Mouse (Mus musculus) E14TG2a.4 (cell line): ENCODE measurements around the gene Nr1i3.

Experiments
- H3K27me3 ChIP-seq: 2 replicates; pipeline ENCODE4 v1.6.1; 2014; ENCODE audit warnings: low read length, control low read depth; ENCODE audit not compliant: insufficient read depth
- H3K36me3 ChIP-seq: 2 replicates; pipeline ENCODE4 v1.6.1; 2014; ENCODE audit warnings: low read length, control low read depth; ENCODE audit not compliant: insufficient read depth
- H3K4me1 ChIP-seq: replicated peaks from 2 replicates; pipeline ENCODE4 v1.6.1; 2014; ENCODE audit warnings: low read depth, low read length, control low read depth
- H3K4me3 ChIP-seq: replicated peaks from 2 replicates; pipeline ENCODE4 v1.5.1; 2014; ENCODE audit warnings: mild to moderate bottlenecking, low read length
- H3K9me3 ChIP-seq: 2 replicates; pipeline ENCODE4 v1.6.1; 2014; ENCODE audit warnings: low read length, control low read depth
- CTCF ChIP-seq: conservative IDR thresholded peaks from 2 replicates; pipeline ENCODE4 v1.5.1; 2014; ENCODE audit warnings: low read length
- NANOG ChIP-seq: IDR thresholded peaks from 2 replicates; pipeline ENCODE4 v1.6.1; 2014; ENCODE audit warnings: borderline replicate concordance, low read length, mixed read lengths
- POU5F1 ChIP-seq: IDR thresholded peaks from 2 replicates; pipeline ENCODE4 v1.6.1; 2014; ENCODE audit warnings: low read length, borderline replicate concordance

The Nr1i3 gene

GRCm38 (mm10) chr1:171183025-171183424 lies 30.7 kb upstream of the Nr1i3 start:
- H3K36me3 ChIP-seq: no peaks in the 10 kb centered on the region
- H3K27me3 ChIP-seq: peaks cover 6% of the 10 kb centered on the region; the same call in 1 of the 2 replicates
- TF ChIP-seq CTCF: no peak
- TF ChIP-seq POU5F1: no peak
- TF ChIP-seq NANOG: no peak
- H3K4me3 ChIP-seq: no peak overlapping the region
- peaks cover 30% of the 10 kb centered on the region for H3K4me1 ChIP-seq
- H3K9me3 ChIP-seq: no peaks in the 10 kb centered on the region

DNA sequence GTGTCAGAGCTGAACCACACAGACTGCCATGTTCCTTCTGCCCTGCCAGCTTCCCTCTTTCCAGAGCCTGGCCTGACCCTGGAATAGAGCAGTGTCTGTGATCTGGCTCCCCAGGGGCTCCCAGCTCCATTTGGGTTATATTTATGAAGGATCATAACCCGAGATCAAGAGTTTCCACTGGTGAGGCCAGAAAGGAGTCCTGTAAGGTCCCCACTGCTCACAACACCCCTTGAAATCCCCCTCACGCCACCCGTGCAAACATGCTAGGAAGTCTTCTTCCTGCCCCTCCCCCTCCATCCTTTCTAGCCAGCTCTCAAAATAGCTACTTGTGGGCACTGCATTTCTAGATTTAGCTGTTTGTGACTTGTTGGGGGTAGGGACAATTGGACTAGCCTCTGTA lies 30.1 kb upstream of the Nr1i3 start:
- Histone ChIP-seq H3K9me3 (no peaks in the 10 kb centered on the region), H3K36me3 (no peaks in the 10 kb centered on the region), H3K4me1 (peaks cover 36% of the 10 kb centered on the region), H3K4me3 (no peak overlapping the region), H3K27me3 (peaks cover 6% of the 10 kb centered on the region; the same call in 1 of the 2 replicates)
- TF ChIP-seq POU5F1 (no peak), CTCF (no peak), NANOG (no peak)

DNA sequence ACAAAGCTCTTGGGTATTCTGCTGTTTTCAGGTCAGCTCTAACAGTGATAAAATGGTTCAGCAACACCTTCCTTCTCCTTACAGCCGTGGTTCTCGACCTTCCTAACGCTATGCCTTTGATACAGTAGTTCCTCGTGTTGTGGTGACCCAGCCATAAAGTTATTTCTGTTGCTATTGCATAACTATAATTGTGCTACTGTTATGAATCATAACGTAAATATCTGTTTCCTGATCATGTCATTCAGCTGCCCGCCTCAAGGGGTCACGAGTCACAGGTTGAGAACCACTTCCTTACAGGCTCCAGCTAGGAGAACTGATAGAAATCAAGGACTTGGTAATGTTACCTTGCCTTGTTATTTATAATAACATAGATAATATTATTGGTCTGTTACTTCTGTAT lies 29.5 kb upstream of the Nr1i3 start:
- Histone ChIP-seq H3K27me3 (peaks cover 7% of the 10 kb centered on the region; the same call in 1 of the 2 replicates), H3K4me1 (peaks cover 43% of the 10 kb centered on the region), H3K4me3 (no peak overlapping the region), H3K9me3 (no peaks in the 10 kb centered on the region), H3K36me3 (no peaks in the 10 kb centered on the region)
- TF ChIP-seq CTCF (no peak), POU5F1 (no peak), NANOG (no peak)

- Histone ChIP-seq H3K27me3 (peaks cover 12% of the 10 kb centered on the region; the same call in 1 of the 2 replicates), H3K4me1 (peaks cover 55% of the 10 kb centered on the region), H3K4me3 (peak overlapping the region; percentile 15), H3K9me3 (no peaks in the 10 kb centered on the region), H3K36me3 (no peaks in the 10 kb centered on the region)
- no peak for TF ChIP-seq CTCF
- TF ChIP-seq NANOG: no peak
- TF ChIP-seq POU5F1: no peak
These were observed 28.1 kb upstream of the Nr1i3 start for GRCm38 (mm10) chr1:171185655-171186054.

DNA sequence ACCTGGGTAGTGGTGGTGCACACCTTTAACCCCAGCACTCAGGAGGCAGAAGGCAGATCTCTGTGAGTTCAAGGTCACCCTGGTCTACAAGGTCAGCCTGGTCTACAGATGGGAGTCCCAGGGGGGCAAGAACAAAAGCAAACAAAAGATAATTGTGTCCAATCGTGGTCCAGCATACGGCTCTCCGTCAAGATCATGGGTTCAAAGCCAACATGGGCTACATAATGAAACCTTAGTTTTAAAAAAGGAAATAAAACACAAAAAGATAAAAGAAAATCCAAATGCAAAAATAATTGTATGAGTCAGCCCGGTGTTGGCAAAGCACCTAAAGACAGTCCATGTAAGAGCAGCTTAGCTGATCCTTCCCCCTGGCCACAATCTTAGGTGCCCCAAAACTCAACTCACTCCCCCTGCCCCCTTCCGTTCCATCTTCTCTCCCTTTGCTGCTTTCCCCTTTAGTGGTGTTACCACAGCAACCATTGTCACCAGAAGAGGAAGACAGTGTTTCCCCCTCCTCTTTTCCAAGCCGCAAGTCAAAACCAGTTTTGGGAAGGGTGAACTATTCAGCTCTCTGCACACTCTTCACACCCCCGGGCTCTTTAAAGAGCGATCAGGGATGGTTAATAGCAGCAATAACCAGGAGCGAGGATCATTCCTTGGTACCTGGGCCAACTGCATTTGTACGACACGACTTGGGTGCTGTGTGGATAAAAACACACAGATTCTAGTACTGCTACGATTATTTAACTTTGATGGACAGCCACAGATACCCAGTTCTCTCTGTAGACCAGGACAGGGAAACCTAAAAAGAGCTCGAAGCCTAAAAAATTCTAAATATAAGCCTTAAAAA lies 25.7 kb upstream of the Nr1i3 start:
- no peaks in the 10 kb centered on the region for H3K9me3 ChIP-seq
- H3K27me3 ChIP-seq: peaks cover 27% of the 10 kb centered on the region
- no peak overlapping the region for H3K4me3 ChIP-seq
- H3K36me3 ChIP-seq: no peaks in the 10 kb centered on the region
- TF ChIP-seq NANOG (no peak), CTCF (no peak), POU5F1 (no peak)
- peaks cover 62% of the 10 kb centered on the region for H3K4me1 ChIP-seq

DNA sequence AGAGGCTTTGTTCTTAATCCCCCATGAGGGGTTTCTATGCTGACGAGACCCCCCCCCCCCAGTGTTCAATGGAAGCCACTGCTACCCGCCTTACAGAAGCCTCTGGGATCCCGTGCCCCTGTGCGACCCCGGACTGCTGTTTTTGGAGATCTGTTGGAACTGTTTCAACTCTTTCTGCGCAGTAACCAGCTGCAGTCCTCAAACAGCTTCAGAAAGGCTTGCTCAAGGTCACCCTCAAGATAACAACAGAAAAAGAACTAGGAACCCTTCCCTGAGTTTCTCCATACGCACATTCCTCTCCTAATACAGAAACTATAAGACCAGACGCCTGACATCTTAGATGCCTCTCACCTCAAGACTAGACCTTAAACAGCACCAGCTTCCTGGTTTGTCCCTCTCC lies 24.7 kb upstream of the Nr1i3 start:
- Histone ChIP-seq H3K27me3 (peaks cover 37% of the 10 kb centered on the region), H3K36me3 (no peaks in the 10 kb centered on the region), H3K4me3 (peak overlapping the region; percentile 39), H3K9me3 (no peaks in the 10 kb centered on the region), H3K4me1 (peaks cover 67% of the 10 kb centered on the region)
- no peak for TF ChIP-seq NANOG
- no peak for TF ChIP-seq CTCF
- TF ChIP-seq POU5F1: no peak

- Histone ChIP-seq H3K27me3 (peaks cover 42% of the 10 kb centered on the region), H3K4me1 (peaks cover 67% of the 10 kb centered on the region), H3K36me3 (no peaks in the 10 kb centered on the region), H3K9me3 (no peaks in the 10 kb centered on the region), H3K4me3 (peak overlapping the region; percentile 39)
- TF ChIP-seq POU5F1 (no peak), NANOG (no peak), CTCF (no peak)
These were observed 24.2 kb upstream of the Nr1i3 start for GRCm38 (mm10) chr1:171189476-171190114.

GRCm38 (mm10) chr1:171190832-171191231 lies 22.9 kb upstream of the Nr1i3 start:
- TF ChIP-seq NANOG (no peak), CTCF (no peak)
- Histone ChIP-seq H3K36me3 (no peaks in the 10 kb centered on the region), H3K9me3 (no peaks in the 10 kb centered on the region), H3K27me3 (peaks cover 47% of the 10 kb centered on the region), H3K4me3 (no peak overlapping the region), H3K4me1 (peaks cover 59% of the 10 kb centered on the region)

DNA sequence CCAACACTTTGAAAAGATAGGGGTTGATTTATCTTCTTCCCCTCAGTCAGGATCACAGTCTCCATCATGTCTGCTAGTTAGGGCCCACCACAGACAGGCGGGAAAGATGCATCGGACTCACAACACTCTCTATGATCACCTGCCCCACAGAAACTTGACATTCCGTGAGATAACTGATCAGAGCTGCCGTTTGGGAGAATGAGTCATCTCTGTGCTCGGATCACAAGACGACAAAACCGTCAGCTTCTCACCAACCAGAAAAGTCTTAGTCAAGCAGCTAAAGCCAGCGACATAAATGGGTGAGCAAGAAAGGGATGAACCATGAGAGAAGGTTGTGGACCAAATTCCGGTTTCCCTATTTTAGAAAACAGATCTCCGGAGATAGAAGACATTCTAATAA lies 21.5 kb upstream of the Nr1i3 start:
- H3K27me3 ChIP-seq: peaks cover 53% of the 10 kb centered on the region
- H3K36me3 ChIP-seq: no peaks in the 10 kb centered on the region
- peaks cover 48% of the 10 kb centered on the region for H3K4me1 ChIP-seq
- no peak for TF ChIP-seq CTCF
- H3K4me3 ChIP-seq: no peak overlapping the region
- no peaks in the 10 kb centered on the region for H3K9me3 ChIP-seq
